Mouse (Mus musculus) liver, postnatal 0 days (tissue): Measurements from ENCODE around the gene Dpp7.

Source experiments
- CTCF ChIP-seq: sonication (generic); IDR thresholded peaks from 2 replicates; pipeline ENCODE4 v1.5.1; 2016; ENCODE audit warnings: antibody characterized with exemption, low read depth
- EP300 ChIP-seq: IDR thresholded peaks from 2 replicates; pipeline ENCODE4 v1.6.1; 2016; ENCODE audit warnings: antibody characterized with exemption, low read depth, mild to moderate bottlenecking

- TF ChIP-seq CTCF (no peak), EP300 (no peak)
Observed at GRCm38 (mm10) chr2:25326036-25326435, 30.1 kb downstream of the Dpp7 start.
